Comparison of ENCODE assay signal across 35 mouse cellular contexts in the genomic region with DNA sequence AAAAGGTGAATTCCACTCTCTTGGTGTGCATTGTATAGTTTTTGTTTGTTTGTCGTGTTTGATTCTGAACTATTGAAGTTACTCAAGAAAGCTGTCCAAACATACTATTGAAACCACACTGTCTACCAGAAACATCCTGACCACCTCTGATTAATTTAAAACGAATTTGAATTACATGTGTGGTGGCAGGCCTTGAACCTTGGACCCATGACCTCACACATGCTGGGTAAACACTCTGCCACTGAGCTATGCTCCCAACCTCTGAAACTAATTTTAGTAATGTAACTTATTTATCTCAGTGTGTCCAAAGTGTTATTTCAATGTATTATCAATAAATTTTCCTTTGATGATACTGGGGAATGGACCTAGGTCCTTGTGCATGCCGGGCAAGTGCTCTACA. TPM values are rescaled to one million over a fixed set of nuclear protein-coding genes. Genes with fewer than 3 reads are reported as not detected.
DNase-seq lines count a peak whose midpoint lies in the region; ATAC-seq and TF ChIP-seq lines count a peak whose summit lies in the region.
"Had no signal": no experiment of that assay in that cellular context is flagged by ENCODE, and none has a peak within 500 bp of the region (broad histone marks: within the 10 kb centered on the region; RNA-seq: fewer than 3 reads in every experiment).

No protein-coding gene starts in this region.

- H3K36me3 ChIP-seq in kidney, adult 2 months (ENCODE audit: control insufficient read depth, insufficient read depth, low read length), result peaks cover 7% of the 10 kb centered on the region; the same call in 1 of the 2 replicates
- peaks cover 56% of the 10 kb centered on the region for H3K36me3 ChIP-seq in kidney, embryonic 15.5 days
- peaks cover 85% of the 10 kb centered on the region for H3K36me3 ChIP-seq in liver, postnatal 0 days (replicated peaks; ENCODE audit: insufficient read depth, low read length)
- H3K36me3 ChIP-seq in liver, embryonic 12.5 days, result peaks cover 92% of the 10 kb centered on the region
- H3K36me3 ChIP-seq: embryonic facial prominence, embryonic 10.5 days; forebrain, embryonic 12.5 days; forebrain, embryonic 15.5 days had no signal

- no peak for TF ChIP-seq POLR2A in kidney, adult 2 months (IDR thresholded peaks at IDR 0.05; ENCODE audit: low read depth, low read length)

- no peak overlapping the region for H3K4me3 ChIP-seq in kidney, adult 2 months (ENCODE audit: insufficient read depth, low read depth, low read length)
- H3K4me3 ChIP-seq in kidney, embryonic 15.5 days (replicated peaks), result no peak overlapping the region
- H3K4me3 ChIP-seq in liver, postnatal 0 days (ENCODE audit: low read depth, low read length), result no peak overlapping the region
- no peak overlapping the region for H3K4me3 ChIP-seq in liver, embryonic 12.5 days
- H3K4me3 ChIP-seq: embryonic facial prominence, embryonic 10.5 days; embryonic facial prominence, embryonic 13.5 days; erythroblast, embryonic 14.5 days; forebrain, embryonic 12.5 days; forebrain, embryonic 15.5 days; heart, adult 2 months; heart, embryonic 10.5 days; heart, embryonic 13.5 days had no signal

- TF ChIP-seq EP300 in liver, postnatal 0 days (IDR thresholded peaks at IDR 0.05; ENCODE audit: low read depth), result peak; percentile 40; the same call in 1 of the 2 replicates

- peak overlapping the region; percentile 19; the same call in 1 of the 2 replicates for H3K27ac ChIP-seq in kidney, adult 2 months (ENCODE audit: insufficient read depth, low read depth, low read length)
- no peak overlapping the region for H3K27ac ChIP-seq in kidney, embryonic 15.5 days
- H3K27ac ChIP-seq in liver, postnatal 0 days (ENCODE audit: low read depth), result peak overlapping the region; percentile 71
- H3K27ac ChIP-seq in liver, embryonic 12.5 days, result no peak overlapping the region
- H3K27ac ChIP-seq: embryonic facial prominence, embryonic 10.5 days; embryonic facial prominence, embryonic 13.5 days; forebrain, embryonic 12.5 days; forebrain, embryonic 15.5 days; heart, adult 2 months; heart, embryonic 10.5 days; heart, embryonic 13.5 days; hindbrain, embryonic 14.5 days; hindbrain, postnatal 0 days had no signal

- TF ChIP-seq CTCF in kidney, adult 2 months (conservative IDR thresholded peaks at IDR 0.05; ENCODE audit: insufficient read depth, insufficient read length, low read depth, low read length), result no peak
- TF ChIP-seq CTCF in liver, postnatal 0 days (IDR thresholded peaks at IDR 0.05; ENCODE audit: low read depth), result no peak

- DNase-seq in kidney, adult 2 months, result peak; percentile 74
- DNase-seq in kidney, adult 18-20 months, result no peak
- DNase-seq in kidney, postnatal 36 days, result peak; percentile 61 to 65
- DNase-seq in liver, postnatal 0 days, result no peak
- DNase-seq: adrenal gland, adult 8-10 months; adrenal gland, postnatal 25 days; B cell, adult 2 months; cerebellum, adult 11-12 months; cerebellum, adult 8-10 months; cerebellum, postnatal 10 days; cerebellum, postnatal 36 days; embryo, embryonic 11 days; gastrocnemius, postnatal 10 days; gastrocnemius, postnatal 36 days; heart, adult 2 months; heart, postnatal 14 days; heart, postnatal 4 days had no signal

- no peak for ATAC-seq in kidney, embryonic 15.5 days (replicated peaks; ENCODE audit: low FRiP score)
- ATAC-seq in liver, postnatal 0 days, result no peak
- ATAC-seq in liver, embryonic 12.5 days, result no peak
- ATAC-seq: forebrain, embryonic 15.5 days; hindbrain, postnatal 0 days; Patski had no signal

- H3K9me3 ChIP-seq in kidney, embryonic 15.5 days (replicated peaks), result no peaks in the 10 kb centered on the region
- no peaks in the 10 kb centered on the region for H3K9me3 ChIP-seq in liver, postnatal 0 days (ENCODE audit: low read length)
- no peaks in the 10 kb centered on the region for H3K9me3 ChIP-seq in liver, embryonic 12.5 days (replicated peaks)
- H3K9me3 ChIP-seq: embryonic facial prominence, embryonic 10.5 days; embryonic facial prominence, embryonic 13.5 days; forebrain, embryonic 12.5 days; forebrain, embryonic 15.5 days; G1E; heart, embryonic 10.5 days; heart, embryonic 13.5 days had no signal

- H3K9ac ChIP-seq in kidney, embryonic 15.5 days, result no peak overlapping the region
- H3K9ac ChIP-seq in liver, postnatal 0 days (replicated peaks), result no peak overlapping the region
- no peak overlapping the region for H3K9ac ChIP-seq in liver, embryonic 12.5 days
- H3K9ac ChIP-seq: embryonic facial prominence, embryonic 13.5 days; forebrain, embryonic 12.5 days; forebrain, embryonic 15.5 days; heart, embryonic 13.5 days; hindbrain, embryonic 14.5 days had no signal

- no peak overlapping the region for H3K4me2 ChIP-seq in kidney, embryonic 15.5 days
- H3K4me2 ChIP-seq in liver, postnatal 0 days (ENCODE audit: low read depth, low read length), result no peak overlapping the region
- H3K4me2 ChIP-seq in liver, embryonic 12.5 days, result no peak overlapping the region
- H3K4me2 ChIP-seq: embryonic facial prominence, embryonic 13.5 days; forebrain, embryonic 12.5 days; forebrain, embryonic 15.5 days; heart, embryonic 13.5 days; hindbrain, embryonic 14.5 days had no signal

- 55% methylated on average over 3 of the region's 3 CpGs for WGBS in kidney, adult 2 months
- 88% methylated on average over 3 of the region's 3 CpGs for WGBS in kidney, embryonic 15.5 days
- WGBS in liver, postnatal 0 days (ENCODE audit: insufficient replicate concordance), result 78% methylated on average over 3 of the region's 3 CpGs
- 85% methylated on average over 3 of the region's 3 CpGs for WGBS in liver, embryonic 12.5 days (ENCODE audit: insufficient replicate concordance)

- no peaks in the 10 kb centered on the region for H3K27me3 ChIP-seq in kidney, adult 2 months (replicated peaks; ENCODE audit: control insufficient read depth, insufficient read depth, low read length)
- no peaks in the 10 kb centered on the region for H3K27me3 ChIP-seq in kidney, embryonic 15.5 days
- H3K27me3 ChIP-seq in liver, postnatal 0 days (ENCODE audit: insufficient read depth, low read length), result no peaks in the 10 kb centered on the region
- no peaks in the 10 kb centered on the region for H3K27me3 ChIP-seq in liver, embryonic 12.5 days (replicated peaks)
- H3K27me3 ChIP-seq: CH12.LX; embryonic facial prominence, embryonic 13.5 days; forebrain, embryonic 12.5 days; forebrain, embryonic 15.5 days; heart, embryonic 13.5 days; Patski had no signal

- H3K4me1 ChIP-seq in kidney, adult 2 months (ENCODE audit: control insufficient read depth, insufficient read depth, low read length), result peaks cover 26% of the 10 kb centered on the region
- peaks cover 12% of the 10 kb centered on the region; the same call in 1 of the 2 replicates for H3K4me1 ChIP-seq in kidney, embryonic 15.5 days
- H3K4me1 ChIP-seq in liver, postnatal 0 days (ENCODE audit: insufficient read depth), result peaks cover 30% of the 10 kb centered on the region
- peaks cover 34% of the 10 kb centered on the region for H3K4me1 ChIP-seq in liver, embryonic 12.5 days
- H3K4me1 ChIP-seq: embryonic facial prominence, embryonic 13.5 days; forebrain, embryonic 12.5 days; forebrain, embryonic 15.5 days had no signal

RNA-seq across cellular contexts. Expression of a gene that starts 8.4 kb away (rescaled TPM):
- 27.3 and 35.0 TPM in 2 replicates for polyA plus RNA-seq in kidney, adult 2 months (2012; rRNA removed)
- 14.5 and 16.4 TPM in 2 replicates for polyA plus RNA-seq in kidney, embryonic 15.5 days (2015; fragmentation: Nextera tagmentation; extraction: Ambion mirVana)
- 20.4 and 20.6 TPM in 2 replicates for polyA plus RNA-seq in liver, postnatal 0 days (2015; fragmentation: Nextera tagmentation; extraction: Ambion mirVana)
- 23.1 and 25.9 TPM in 2 replicates for polyA plus RNA-seq in liver, embryonic 12.5 days (2016; fragmentation: Nextera tagmentation; extraction: Ambion mirVana)

RNA-seq across cellular contexts. Expression of a gene that starts 37.5 kb away (rescaled TPM):
- polyA plus RNA-seq in kidney, adult 2 months (2012; rRNA removed), result 3.1 and 3.6 TPM in 2 replicates
- polyA plus RNA-seq in kidney, embryonic 15.5 days (2015; fragmentation: Nextera tagmentation; extraction: Ambion mirVana), result 17.2 and 18.3 TPM in 2 replicates
- 2.6 and 2.7 TPM in 2 replicates for polyA plus RNA-seq in liver, postnatal 0 days (2015; fragmentation: Nextera tagmentation; extraction: Ambion mirVana)
- 9.3 and 9.7 TPM in 2 replicates for polyA plus RNA-seq in liver, embryonic 12.5 days (2016; fragmentation: Nextera tagmentation; extraction: Ambion mirVana)

RNA-seq across cellular contexts. Expression of a gene that starts 40.9 kb away (rescaled TPM):
- 0.92 and 1.5 TPM in 2 replicates for polyA plus RNA-seq in kidney, adult 2 months (2012; rRNA removed)
- polyA plus RNA-seq in kidney, embryonic 15.5 days (2015; fragmentation: Nextera tagmentation; extraction: Ambion mirVana), result not detected in 2 replicates
- polyA plus RNA-seq in liver, postnatal 0 days (2015; fragmentation: Nextera tagmentation; extraction: Ambion mirVana), result not detected in 2 replicates
- polyA plus RNA-seq in liver, embryonic 12.5 days (2016; fragmentation: Nextera tagmentation; extraction: Ambion mirVana), result not detected in 2 replicates
- polyA plus RNA-seq: brain, embryonic 14.5 days; cortical plate, adult 2 months; embryonic facial prominence, embryonic 10.5 days; embryonic facial prominence, embryonic 13.5 days; erythroblast, embryonic 14.5 days; forebrain, embryonic 12.5 days; forebrain, embryonic 15.5 days; G1E; heart, adult 2 months; heart, embryonic 10.5 days; heart, embryonic 13.5 days; heart, embryonic 16.5 days; hindbrain, embryonic 11.5 days; hindbrain, embryonic 14.5 days; hindbrain, postnatal 0 days had no signal

RNA-seq across cellular contexts. Expression of a gene that starts 52.3 kb away (rescaled TPM):
- polyA plus RNA-seq in kidney, adult 2 months (2012; rRNA removed), result 61.5 and 74.1 TPM in 2 replicates
- polyA plus RNA-seq in kidney, embryonic 15.5 days (2015; fragmentation: Nextera tagmentation; extraction: Ambion mirVana), result 128 and 130 TPM in 2 replicates
- polyA plus RNA-seq in liver, postnatal 0 days (2015; fragmentation: Nextera tagmentation; extraction: Ambion mirVana), result 35.3 and 38.9 TPM in 2 replicates
- polyA plus RNA-seq in liver, embryonic 12.5 days (2016; fragmentation: Nextera tagmentation; extraction: Ambion mirVana), result 40.4 and 42.2 TPM in 2 replicates

RNA-seq across cellular contexts. Expression of a gene that starts 59.1 kb away (rescaled TPM):
- polyA plus RNA-seq in kidney, adult 2 months (2012; rRNA removed), result 2.4 and 2.8 TPM in 2 replicates
- 4.3 and 4.6 TPM in 2 replicates for polyA plus RNA-seq in kidney, embryonic 15.5 days (2015; fragmentation: Nextera tagmentation; extraction: Ambion mirVana)
- 0.53 and 0.60 TPM in 2 replicates for polyA plus RNA-seq in liver, postnatal 0 days (2015; fragmentation: Nextera tagmentation; extraction: Ambion mirVana)
- polyA plus RNA-seq in liver, embryonic 12.5 days (2016; fragmentation: Nextera tagmentation; extraction: Ambion mirVana), result 1.6 and 1.7 TPM in 2 replicates
- polyA plus RNA-seq: erythroblast, embryonic 14.5 days had no signal

Comparison
In these comparisons a context has a peak if more than half of its experiments do, and no peak if none do; other contexts are left out.
1. DNase-seq: peak in kidney, adult 2 months (single experiment) and kidney, postnatal 36 days (2 of 2); none in kidney, adult 18-20 months (single experiment) and liver, postnatal 0 days (single experiment).
2. H3K27ac ChIP-seq: peak in kidney, adult 2 months (single experiment) and liver, postnatal 0 days (single experiment); none in kidney, embryonic 15.5 days (single experiment) and liver, embryonic 12.5 days (single experiment).